Mouse (Mus musculus) left cerebral cortex, postnatal 10 days (tissue): Measurements from ENCODE around the gene Rap1b. TPM values are rescaled to one million over a fixed set of nuclear protein-coding genes. Genes with fewer than 3 reads are reported as not detected.

Experiments used
- DNase-seq, 2 experiments: peaks; one replicate each; pipeline ENCODE4 v3.0.0; 2021 to 2022; ENCODE audit warnings: low spot score in 2 of 2, mixed read lengths in 1 of 2; ENCODE audit errors: extremely low spot score in 1 of 2
- intact Hi-C: fragments of 180-260 bp; cut with DNase I; formaldehyde crosslinking; loops from one replicate; pipeline ENCODE4 v1.15.1; 2025
- total RNA-seq, 2 experiments: library from RNA; stranded (reverse); gene quantifications; 2 replicates each; pipeline ENCODE4 v1.2.3; 2021

Rap1b gene
- total RNA-seq, 2 experiments from 2014 or later, result 88.9 to 94.5 TPM

DNA sequence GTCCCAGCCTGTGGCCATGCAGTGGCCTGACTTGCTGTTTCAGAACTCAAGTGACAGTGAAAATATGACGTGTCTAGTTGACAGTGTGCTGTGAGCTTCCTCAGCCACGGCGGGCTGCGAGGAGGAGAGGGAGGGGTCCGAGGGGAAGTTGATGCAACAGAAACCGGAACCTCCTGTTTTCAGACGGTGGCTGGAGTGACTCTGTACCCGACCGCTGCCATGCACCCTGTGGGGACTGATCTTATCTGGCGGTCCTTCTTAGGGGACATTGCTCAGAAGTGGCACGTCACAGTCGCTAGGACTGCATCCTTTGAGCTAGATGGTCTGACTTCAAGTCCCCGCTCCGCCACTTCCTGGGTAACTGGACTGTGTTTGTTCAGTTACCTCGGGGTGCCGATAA lies 15.1 kb upstream of the Rap1b start:
- peak in 1 of 2 experiments; percentile 52 for DNase-seq
- intact Hi-C loops, result no loop called here

DNA sequence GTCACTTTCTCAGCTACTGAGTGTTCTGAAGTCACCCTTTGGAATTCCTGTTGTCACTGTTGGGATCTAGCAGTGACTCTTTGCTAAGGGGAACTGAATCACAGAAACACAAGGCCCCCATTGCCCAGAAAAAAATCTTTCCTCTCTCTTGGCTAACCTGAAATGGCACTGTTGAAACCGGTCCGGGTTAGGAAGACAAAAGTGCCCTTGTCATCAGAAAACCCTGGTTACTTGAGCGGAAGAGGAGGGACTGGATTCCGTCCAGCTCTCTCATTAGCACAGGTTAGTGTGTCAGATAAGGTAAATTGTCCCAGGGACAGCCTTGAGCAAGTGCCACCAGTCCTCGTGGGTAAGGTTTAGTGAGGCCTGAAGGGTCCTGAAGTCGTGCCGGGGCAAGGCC lies 14.5 kb upstream of the Rap1b start:
- DNase-seq, result no peak
- intact Hi-C loops, result no loop called here

DNA sequence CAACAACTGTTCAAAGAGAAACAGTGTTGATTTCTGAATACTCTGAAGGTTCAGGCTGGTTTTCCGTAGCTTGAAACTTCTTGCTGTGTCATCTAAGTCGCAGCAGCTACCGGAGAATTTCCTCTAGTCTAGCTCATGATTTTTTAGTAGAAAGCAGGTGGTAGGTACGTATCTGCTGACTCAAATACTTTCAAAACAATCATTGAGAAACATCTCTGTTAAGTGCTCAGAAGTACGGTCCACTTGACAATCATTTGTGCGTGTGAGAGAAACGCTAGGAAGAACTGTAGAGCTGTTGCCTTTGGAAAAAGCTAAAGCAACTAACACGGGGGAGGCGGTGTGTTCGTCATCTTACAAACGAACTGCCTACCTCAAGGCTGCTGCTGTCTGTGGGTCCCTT lies 14.0 kb upstream of the Rap1b start:
- intact Hi-C loops, result no loop called here
- no peak for DNase-seq

DNA sequence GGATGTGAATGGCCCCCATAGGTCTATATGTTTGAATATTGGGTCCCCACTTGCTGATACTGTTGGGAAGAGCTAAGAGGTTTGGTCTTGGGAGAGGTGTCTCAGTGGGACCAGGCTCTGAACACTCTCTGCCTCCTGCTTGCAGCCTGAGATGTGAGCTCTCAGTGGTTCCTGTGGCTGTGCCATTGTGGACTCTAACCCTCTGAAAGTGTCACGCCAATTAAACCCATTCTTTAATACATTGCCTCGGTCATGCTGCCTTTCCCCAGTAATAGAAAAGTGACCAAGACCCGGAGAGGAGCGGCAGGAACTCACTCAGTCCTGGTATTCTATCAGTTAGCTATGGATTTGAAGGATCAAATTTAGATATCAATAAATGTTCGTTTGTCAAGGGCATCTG lies 12.4 kb upstream of the Rap1b start:
- DNase-seq, result no peak
- intact Hi-C loops, result no loop called here

DNA sequence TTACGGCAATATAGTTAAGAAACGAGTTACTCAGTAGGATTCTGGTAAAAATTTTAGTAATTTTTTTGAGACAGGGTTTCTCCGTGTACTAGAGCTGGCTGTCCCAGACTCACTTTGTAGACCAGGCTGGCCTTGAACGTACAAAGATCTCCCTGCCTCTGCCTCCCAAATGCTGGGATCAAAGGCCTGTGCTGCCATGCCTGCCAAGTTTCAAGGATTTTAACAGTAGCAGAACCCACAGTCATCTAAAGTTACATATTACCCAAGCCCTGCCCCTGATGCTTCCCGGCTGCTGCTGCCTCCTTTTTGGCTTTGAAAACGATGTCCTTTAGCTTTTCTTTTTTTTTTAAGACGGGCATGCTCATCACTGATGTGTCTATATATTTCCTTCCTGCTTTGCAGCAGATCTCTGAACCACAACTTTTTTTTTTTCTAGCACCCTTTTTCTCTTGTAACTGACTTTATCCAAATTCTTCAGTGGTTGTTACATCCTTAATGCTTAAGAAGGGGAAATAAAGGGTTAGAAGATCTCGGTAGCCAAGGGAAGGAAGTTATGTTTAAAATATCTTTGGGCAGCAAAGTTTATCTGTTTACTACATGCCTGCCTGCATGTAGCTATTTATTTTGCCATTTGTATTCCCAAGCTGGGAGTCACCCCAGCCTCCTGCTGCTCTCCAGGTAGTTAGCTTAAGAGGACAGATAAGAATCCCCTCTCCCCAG lies 10.3 kb upstream of the Rap1b start:
- DNase-seq, result no peak
- intact Hi-C loops, result no loop called here

DNA sequence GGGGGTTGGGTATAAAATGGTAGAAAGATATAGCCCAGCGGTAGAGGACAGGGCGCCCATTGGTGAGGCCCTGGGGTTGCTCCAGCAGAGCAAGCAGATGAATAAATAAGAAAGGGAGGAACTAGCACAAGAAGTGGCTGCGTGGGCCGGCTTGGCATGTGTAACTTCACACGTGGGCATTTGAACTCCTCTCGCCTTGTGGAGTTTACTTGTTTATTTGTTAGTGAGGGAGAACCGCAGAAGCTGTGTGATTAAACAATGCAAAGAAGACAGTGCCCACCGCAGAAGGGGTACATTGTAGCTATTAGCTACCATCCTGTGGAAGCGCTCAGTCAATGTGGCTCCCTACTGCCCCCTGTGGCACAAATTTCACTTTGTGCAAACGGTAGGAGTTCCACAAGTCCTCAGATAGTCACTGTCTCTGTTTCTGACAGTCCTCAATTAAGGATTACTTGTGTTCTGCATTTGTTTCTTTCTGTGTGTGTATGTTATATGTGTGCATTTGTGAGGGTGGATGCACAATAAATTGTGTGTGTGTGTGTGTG lies 6.9 kb upstream of the Rap1b start:
- DNase-seq, result no peak
- intact Hi-C loops, result no loop called here

DNA sequence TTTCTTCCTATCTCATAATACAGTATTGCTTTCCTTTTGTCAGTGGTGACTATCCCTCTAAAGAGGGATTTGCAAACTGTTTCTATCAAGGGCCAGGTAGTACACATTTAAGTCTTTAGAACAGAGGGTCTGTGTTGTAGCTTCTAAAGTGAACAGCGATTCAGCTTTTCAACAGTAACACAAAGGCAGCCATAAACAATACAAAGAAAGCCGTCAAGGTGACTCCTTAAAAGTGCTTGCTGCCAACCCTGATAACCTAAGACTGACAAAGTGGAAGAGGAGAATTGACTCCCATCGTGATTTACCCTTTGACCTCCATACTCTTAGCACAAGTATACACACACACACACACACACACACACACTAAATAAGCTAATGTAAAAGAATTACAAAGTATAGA lies 3.1 kb upstream of the Rap1b start:
- intact Hi-C loops, result loop anchor here (5.0 kb wide), 1 partner anchor 263 kb away; no protein-coding TSS in a partner anchor
- no peak for DNase-seq

DNA sequence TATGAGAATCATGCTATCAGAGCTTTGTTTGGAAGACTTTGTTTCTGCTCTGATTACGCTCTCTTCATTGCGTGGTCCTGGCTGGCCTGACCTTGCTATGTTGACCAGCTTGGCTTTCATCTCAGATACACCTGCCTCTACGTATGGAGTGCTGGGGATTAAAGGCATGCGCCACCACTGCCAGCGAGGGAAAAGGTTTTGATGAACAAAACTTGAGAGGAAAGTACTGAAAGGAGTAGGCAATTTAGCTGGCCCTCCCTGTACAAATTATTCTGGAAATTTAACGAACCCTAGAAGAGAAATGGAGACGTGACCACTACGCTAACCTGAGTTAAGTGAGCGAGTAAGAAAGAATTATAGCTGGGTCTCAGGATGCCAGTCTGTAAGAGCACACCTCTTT lies 961 bp upstream of the Rap1b start:
- intact Hi-C loops, result loop anchor here (2.0 to 5.0 kb wide), 2 partner anchors 136 to 266 kb away; no protein-coding TSS in a partner anchor
- no peak for DNase-seq

DNA sequence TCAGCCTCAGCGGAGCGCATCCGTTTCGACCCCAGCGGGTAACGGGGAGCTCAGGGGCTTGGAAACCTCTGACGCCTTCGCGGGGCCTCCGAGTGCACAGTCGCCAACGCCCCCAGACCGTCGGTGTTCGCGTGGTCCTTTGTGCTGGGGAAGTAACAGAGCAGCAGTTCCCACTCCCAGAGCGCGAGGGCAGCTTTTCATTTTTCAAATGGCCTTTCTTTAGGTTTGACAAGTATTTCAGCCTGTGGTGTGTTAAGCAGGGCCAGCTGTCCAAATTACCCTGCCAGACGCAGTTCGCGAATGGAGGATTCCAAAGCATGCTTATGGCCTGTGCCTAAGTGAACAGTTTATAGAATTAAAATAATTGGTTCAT lies 411 bp upstream of the Rap1b start:
- intact Hi-C loops, result loop anchor here (2.0 to 5.0 kb wide), 2 partner anchors 137 to 266 kb away; no protein-coding TSS in a partner anchor
- no peak for DNase-seq

DNA sequence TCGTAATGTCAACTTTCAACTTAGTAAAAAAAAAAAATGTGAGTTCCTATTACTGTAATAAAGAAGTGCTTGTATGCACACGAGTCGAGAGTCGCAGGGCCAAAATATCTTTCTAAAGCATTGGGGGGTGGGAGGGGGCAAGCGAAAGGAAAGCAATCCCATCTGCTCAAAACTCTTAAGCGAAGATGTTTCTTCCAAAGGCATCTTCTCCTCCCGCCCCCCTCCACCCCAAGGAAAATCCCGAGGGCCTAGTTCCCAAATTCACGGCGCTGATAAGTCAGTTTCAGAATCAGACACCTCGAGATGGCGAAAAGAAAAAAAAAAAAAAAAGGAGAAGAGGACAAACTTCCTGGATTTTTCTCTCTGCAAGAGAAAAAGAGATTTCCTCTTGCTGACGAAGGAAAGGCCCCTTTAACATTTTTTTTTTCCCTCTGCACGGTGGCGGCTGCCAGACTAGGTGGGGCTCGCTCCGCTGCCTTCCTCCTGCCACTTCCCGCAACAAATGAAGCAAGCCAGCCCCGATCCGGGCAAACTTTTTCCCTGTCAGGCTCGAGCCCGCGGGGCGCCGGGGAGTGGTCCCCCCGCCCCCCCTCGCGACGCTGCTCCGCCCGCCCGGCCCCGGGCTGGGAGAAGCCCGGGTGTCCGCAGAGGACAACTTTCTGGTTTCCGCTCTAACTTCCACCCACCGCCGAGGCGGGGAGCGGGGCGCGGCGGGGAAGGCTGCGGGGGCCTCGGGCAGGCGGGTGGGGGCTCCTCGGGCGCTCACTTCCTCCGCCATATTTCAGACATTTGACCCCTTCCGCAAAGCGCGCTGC lies 846 bp downstream of the Rap1b start:
- intact Hi-C loops, result loop anchor here (5.0 kb wide), 1 partner anchor 267 kb away; no protein-coding TSS in a partner anchor
- peak; percentile 50 to 85 for DNase-seq

DNA sequence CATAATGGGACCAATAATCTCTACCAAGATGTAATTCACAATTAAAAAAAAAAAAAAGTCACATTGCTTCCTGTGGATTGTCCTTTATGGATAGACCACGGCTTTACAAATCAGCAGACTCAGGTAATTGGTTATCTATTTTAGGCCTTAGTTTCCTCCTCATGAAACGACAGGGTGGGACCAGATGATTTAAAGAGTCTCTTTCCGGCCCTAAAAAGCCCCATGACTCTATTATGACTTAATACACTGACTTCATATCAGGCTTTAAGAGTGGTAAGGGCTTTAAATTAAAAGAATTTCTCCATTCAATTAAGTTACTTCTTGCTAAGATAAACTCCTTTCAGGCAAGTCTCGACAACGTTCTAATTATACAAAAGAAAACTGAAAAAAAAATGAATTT lies 1.6 kb downstream of the Rap1b start:
- intact Hi-C loops, result no loop called here
- no peak for DNase-seq

DNA sequence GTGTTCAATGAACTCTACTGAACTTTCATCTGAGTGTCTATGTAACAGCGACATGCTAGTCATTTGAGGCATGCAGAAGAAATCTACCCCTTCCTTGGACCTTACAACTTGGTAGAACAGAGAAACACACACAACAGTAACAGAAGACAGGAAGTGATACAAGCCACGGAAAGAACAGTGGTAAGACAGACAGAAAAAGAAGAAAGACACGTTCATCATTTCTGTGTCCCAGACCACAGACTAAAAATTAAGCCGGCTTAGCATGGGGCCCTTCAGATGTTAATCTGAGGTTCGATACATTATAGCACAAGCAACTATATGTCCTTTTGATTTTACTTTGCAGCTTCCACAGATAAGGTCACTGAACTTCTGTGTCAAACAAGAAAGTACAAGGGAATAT lies 2.1 kb downstream of the Rap1b start:
- DNase-seq, result no peak
- intact Hi-C loops, result no loop called here

DNA sequence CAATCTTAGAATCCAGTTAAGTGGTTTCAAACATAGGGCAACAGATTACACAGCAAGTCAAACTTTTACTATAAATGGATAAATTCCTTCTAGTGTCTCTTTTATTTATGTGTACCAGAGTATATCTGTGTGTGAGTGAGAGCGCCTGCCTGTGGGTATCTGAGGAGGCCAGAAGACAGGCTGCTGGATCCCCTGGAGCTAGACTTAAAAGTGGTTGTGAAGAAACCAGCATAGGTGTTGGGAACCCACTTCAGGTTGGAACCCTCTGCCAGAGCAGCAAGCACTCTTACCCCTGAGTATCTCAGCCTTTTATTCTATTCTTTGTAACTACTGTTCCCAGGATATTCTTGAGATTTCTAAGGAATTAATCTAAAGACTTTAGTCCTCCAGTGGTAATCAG lies 4.1 kb downstream of the Rap1b start:
- intact Hi-C loops, result no loop called here
- no peak for DNase-seq

DNA sequence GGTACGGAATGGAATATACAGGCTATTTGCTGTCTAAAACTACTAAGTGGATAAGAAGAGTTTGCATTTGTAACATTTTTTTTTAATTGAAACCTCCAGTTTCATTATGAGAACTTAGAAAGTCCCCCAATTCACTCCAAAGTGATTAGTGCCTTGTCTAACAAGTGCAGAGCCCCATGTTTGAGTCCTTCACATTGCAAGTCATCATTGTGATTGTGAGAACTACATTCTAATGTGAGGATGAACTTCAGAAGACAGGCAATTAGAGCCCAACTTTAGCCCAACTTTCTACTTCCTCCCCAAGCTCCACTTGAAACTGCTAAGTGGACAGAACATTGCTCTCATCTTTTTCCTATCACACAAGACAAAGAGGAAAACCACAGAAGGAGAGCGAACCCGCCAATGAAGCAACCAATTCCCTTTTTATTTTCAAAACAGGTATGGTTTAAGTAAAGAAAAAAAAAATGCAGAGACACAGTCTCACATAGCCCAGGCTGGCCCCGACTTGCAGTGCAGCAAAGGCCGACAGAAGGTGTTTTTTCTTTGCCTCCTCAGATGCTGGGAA lies 5.3 kb downstream of the Rap1b start:
- intact Hi-C loops, result no loop called here
- DNase-seq, result no peak

DNA sequence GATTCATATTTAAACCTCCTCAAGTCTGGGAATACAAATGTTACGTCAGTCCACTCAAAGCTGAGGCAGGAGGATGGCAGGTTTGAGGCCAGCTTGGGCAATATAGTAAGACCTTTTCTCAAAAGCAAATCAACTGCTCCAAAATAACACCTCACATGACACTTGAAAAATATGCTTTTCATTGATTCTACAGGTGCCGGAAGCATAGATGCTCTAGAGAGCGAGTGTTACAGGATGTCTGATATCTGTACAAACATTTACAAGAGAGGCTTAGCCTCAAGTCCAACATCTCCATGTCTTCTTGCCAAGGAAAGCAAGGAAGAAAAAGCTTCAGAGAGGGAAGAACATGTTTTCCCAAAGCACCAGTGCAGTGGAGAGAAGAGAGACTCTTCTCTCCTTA lies 6.1 kb downstream of the Rap1b start:
- DNase-seq, result no peak
- intact Hi-C loops, result no loop called here

DNA sequence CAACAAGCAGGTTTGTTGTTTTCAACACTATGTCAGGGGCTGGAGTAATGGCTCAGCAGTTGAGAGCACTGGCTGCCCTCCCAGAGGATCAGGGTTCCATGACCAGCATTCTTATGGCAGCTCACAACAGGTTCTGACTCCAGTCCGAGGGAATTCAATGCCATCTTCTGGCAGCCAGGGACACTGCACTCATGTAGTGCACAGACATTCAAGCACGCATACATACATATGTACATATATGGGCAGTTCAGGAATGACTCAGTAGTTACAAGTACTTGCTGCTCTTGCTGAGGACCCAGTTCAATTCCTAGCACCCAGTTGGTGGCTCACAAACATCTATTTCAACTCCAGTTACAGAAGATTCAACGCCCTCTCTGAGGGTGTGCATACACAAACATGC lies 6.9 kb downstream of the Rap1b start:
- DNase-seq, result no peak
- intact Hi-C loops, result no loop called here

DNA sequence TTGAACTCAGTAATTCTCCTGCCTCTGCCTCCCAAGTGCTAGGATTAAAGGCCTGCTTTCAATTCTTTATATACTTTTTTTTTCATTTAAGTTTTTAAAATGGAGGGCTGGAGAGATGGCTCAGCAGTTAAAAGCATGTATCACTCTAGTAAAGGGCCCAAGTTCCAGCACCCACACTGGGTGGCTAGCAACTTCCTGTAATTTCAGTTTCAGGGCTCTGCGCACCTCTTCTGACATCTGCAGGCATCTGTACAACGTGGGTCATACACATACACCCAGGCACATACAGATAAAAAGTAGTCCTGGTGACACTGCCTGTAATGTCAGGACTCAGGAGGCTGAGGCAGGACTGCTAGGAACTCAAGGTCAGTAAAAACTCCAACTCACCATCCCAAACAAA lies 9.5 kb downstream of the Rap1b start:
- intact Hi-C loops, result no loop called here
- no peak for DNase-seq

DNA sequence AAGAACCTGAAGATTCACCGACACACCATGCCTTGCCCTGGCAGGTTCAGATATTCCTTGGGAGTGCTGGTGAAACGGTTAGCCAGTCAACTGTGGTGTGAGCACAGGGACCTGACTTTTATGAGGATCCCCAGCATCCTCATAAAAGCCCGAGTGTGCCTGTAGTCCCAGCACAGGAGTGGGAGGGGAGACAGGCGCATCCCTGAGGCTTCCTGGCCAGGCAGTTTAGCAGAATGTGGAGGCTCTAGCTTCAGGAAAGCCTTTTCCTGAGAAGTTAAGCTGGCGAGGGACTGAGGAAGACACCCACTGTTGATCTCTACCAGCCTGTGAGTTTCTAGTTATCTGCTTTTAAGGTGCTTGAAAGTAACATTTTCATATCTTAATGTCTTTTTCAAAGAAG lies 10.4 kb downstream of the Rap1b start:
- intact Hi-C loops, result no loop called here
- no peak for DNase-seq

DNA sequence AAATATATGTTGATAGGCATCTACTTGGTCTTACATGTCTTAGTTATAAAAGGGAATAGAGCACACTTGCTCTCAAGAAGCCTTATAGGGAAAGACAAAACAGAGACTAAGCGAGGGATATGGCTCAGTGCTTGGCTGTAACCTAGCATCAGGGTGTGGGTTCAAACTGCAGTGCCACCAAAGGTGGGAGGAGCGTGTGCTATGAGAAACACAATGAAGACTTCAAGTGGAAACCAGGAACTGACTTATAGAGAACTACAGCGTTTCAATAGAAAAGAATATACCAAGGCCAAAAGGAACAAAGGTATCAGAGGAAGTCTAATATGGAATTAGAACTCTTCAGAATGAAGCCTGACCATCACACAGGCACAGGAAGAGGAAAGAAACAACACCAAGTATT lies 15.0 kb downstream of the Rap1b start:
- intact Hi-C loops, result no loop called here
- DNase-seq, result no peak
